17 mouse cellular contexts compared by ENCODE assay signal in genomic region chr10:122808186-122808585, GRCm38 (mm10).
A peak's percentile ranks its signal among the peaks of the same experiment; 100 is the strongest.
DNase-seq lines count a peak whose midpoint lies in the region; ATAC-seq lines count a peak whose summit lies in the region.
"Had no signal": no experiment of that assay in that cellular context is flagged by ENCODE, and none has a peak within 500 bp of the region (broad histone marks: within the 10 kb centered on the region; RNA-seq: fewer than 3 reads in every experiment).

No protein-coding gene starts in this region.

- no peak for ATAC-seq in embryonic facial prominence, embryonic 13.5 days (ENCODE audit: insufficient number of reproducible peaks, insufficient read depth, low FRiP score, low TSS enrichment, low read depth)
- no peak for ATAC-seq in heart, embryonic 16.5 days (replicated peaks; ENCODE audit: extremely low read depth, insufficient read depth, low FRiP score)
- ATAC-seq in neural tube, embryonic 15.5 days (ENCODE audit: low FRiP score): no peak
- ATAC-seq: intestine, postnatal 0 days had no signal

- no peak for DNase-seq in embryonic facial prominence, embryonic 10.5 days (ENCODE audit: low spot score)
- DNase-seq in heart, postnatal 25 days (ENCODE audit: low spot score): no peak
- peak; percentile 25 to 73 for DNase-seq in left cerebral cortex, postnatal 25 days (ENCODE audit: low spot score in 2 of 2)
- DNase-seq in left cerebral cortex, adult 8-10 months (ENCODE audit: low spot score in 2 of 2): no peak
- no peak for DNase-seq in B cell, adult 2 months
- DNase-seq: cerebellum, adult 18-20 months; gastrocnemius, postnatal 36 days; kidney, postnatal 14 days; layer of hippocampus, postnatal 36 days had no signal

- 69% methylated on average over 4 of the region's 4 CpGs for WGBS in embryonic facial prominence, embryonic 13.5 days
- 88% methylated on average over 4 of the region's 4 CpGs for WGBS in embryonic facial prominence, embryonic 10.5 days
- WGBS in heart, embryonic 16.5 days: 59% methylated on average over 4 of the region's 4 CpGs
- WGBS in neural tube, embryonic 15.5 days: 43% methylated on average over 4 of the region's 4 CpGs

- peak overlapping the region; percentile 62 for H3K27ac ChIP-seq in embryonic facial prominence, embryonic 13.5 days
- no peak overlapping the region for H3K27ac ChIP-seq in embryonic facial prominence, embryonic 10.5 days (replicated peaks)
- H3K27ac ChIP-seq in heart, embryonic 16.5 days (ENCODE audit: low read length): no peak overlapping the region
- H3K27ac ChIP-seq in neural tube, embryonic 15.5 days (replicated peaks): peak overlapping the region; percentile 28
- H3K27ac ChIP-seq: liver, embryonic 14.5 days had no signal

- intact Hi-C loops in heart, postnatal 25 days (cut with DNase I): loop anchor here (5.0 kb wide), 2 partner anchors 84 to 284 kb away; no protein-coding TSS in a partner anchor
- intact Hi-C loops in left cerebral cortex, postnatal 25 days (cut with DNase I): loop anchor here (1.0 to 5.0 kb wide), 7 partner anchors 43 to 284 kb away; no protein-coding TSS in a partner anchor

- no peaks in the 10 kb centered on the region for H3K9me3 ChIP-seq in embryonic facial prominence, embryonic 13.5 days
- H3K9me3 ChIP-seq in embryonic facial prominence, embryonic 10.5 days: peaks cover 7% of the 10 kb centered on the region; the same call in 1 of the 2 replicates
- peaks cover 6% of the 10 kb centered on the region; the same call in 1 of the 2 replicates for H3K9me3 ChIP-seq in heart, embryonic 16.5 days (replicated peaks; ENCODE audit: control insufficient read depth, low read length)
- H3K9me3 ChIP-seq in neural tube, embryonic 15.5 days (replicated peaks): no peaks in the 10 kb centered on the region

- no peaks in the 10 kb centered on the region for H3K36me3 ChIP-seq in embryonic facial prominence, embryonic 13.5 days
- peaks cover 9% of the 10 kb centered on the region for H3K36me3 ChIP-seq in embryonic facial prominence, embryonic 10.5 days (replicated peaks)
- H3K36me3 ChIP-seq in heart, embryonic 16.5 days (ENCODE audit: control insufficient read depth, insufficient read depth): peaks cover 4% of the 10 kb centered on the region; the same call in 1 of the 2 replicates
- H3K36me3 ChIP-seq in neural tube, embryonic 15.5 days: no peaks in the 10 kb centered on the region
- H3K36me3 ChIP-seq: midbrain, embryonic 10.5 days had no signal

- H3K9ac ChIP-seq in embryonic facial prominence, embryonic 13.5 days: no peak overlapping the region
- peak overlapping the region; percentile 24 for H3K9ac ChIP-seq in heart, embryonic 16.5 days (ENCODE audit: low read length)
- no peak overlapping the region for H3K9ac ChIP-seq in neural tube, embryonic 15.5 days (replicated peaks)
- H3K9ac ChIP-seq: liver, embryonic 14.5 days had no signal

- no peaks in the 10 kb centered on the region for H3K27me3 ChIP-seq in embryonic facial prominence, embryonic 13.5 days
- no peaks in the 10 kb centered on the region for H3K27me3 ChIP-seq in embryonic facial prominence, embryonic 10.5 days (replicated peaks; ENCODE audit: low read depth, poor library complexity, severe bottlenecking)
- no peaks in the 10 kb centered on the region for H3K27me3 ChIP-seq in heart, embryonic 16.5 days (ENCODE audit: control insufficient read depth, insufficient read depth, low read length)
- no peaks in the 10 kb centered on the region for H3K27me3 ChIP-seq in neural tube, embryonic 15.5 days (replicated peaks)
- H3K27me3 ChIP-seq: Patski had no signal

- no peak overlapping the region for H3K4me2 ChIP-seq in embryonic facial prominence, embryonic 13.5 days
- no peak overlapping the region for H3K4me2 ChIP-seq in heart, embryonic 16.5 days (ENCODE audit: low read depth, low read length)
- no peak overlapping the region for H3K4me2 ChIP-seq in neural tube, embryonic 15.5 days

- H3K4me3 ChIP-seq in embryonic facial prominence, embryonic 13.5 days: no peak overlapping the region
- H3K4me3 ChIP-seq in embryonic facial prominence, embryonic 10.5 days: no peak overlapping the region
- no peak overlapping the region for H3K4me3 ChIP-seq in heart, embryonic 16.5 days (ENCODE audit: low read length)
- H3K4me3 ChIP-seq in neural tube, embryonic 15.5 days (replicated peaks): no peak overlapping the region
- H3K4me3 ChIP-seq: midbrain, embryonic 10.5 days; myocyte had no signal

- peaks cover 24% of the 10 kb centered on the region for H3K4me1 ChIP-seq in embryonic facial prominence, embryonic 13.5 days
- H3K4me1 ChIP-seq in embryonic facial prominence, embryonic 10.5 days: peaks cover 13% of the 10 kb centered on the region
- H3K4me1 ChIP-seq in heart, embryonic 16.5 days (ENCODE audit: control insufficient read depth, insufficient read depth, low read length): peaks cover 14% of the 10 kb centered on the region
- peaks cover 26% of the 10 kb centered on the region for H3K4me1 ChIP-seq in neural tube, embryonic 15.5 days

Comparison
In these comparisons a context has a peak if more than half of its experiments do, and no peak if none do; other contexts are left out.
1. H3K27ac ChIP-seq: peak in embryonic facial prominence, embryonic 13.5 days (single experiment) and neural tube, embryonic 15.5 days (single experiment); none in embryonic facial prominence, embryonic 10.5 days (single experiment) and heart, embryonic 16.5 days (single experiment).
2. DNase-seq: peak in left cerebral cortex, postnatal 25 days (2 of 2); none in embryonic facial prominence, embryonic 10.5 days (single experiment), heart, postnatal 25 days (single experiment), left cerebral cortex, adult 8-10 months (0 of 2) and B cell, adult 2 months (0 of 2).